Mouse (Mus musculus): ENCODE results near the gene Sorcs3.

DNA sequence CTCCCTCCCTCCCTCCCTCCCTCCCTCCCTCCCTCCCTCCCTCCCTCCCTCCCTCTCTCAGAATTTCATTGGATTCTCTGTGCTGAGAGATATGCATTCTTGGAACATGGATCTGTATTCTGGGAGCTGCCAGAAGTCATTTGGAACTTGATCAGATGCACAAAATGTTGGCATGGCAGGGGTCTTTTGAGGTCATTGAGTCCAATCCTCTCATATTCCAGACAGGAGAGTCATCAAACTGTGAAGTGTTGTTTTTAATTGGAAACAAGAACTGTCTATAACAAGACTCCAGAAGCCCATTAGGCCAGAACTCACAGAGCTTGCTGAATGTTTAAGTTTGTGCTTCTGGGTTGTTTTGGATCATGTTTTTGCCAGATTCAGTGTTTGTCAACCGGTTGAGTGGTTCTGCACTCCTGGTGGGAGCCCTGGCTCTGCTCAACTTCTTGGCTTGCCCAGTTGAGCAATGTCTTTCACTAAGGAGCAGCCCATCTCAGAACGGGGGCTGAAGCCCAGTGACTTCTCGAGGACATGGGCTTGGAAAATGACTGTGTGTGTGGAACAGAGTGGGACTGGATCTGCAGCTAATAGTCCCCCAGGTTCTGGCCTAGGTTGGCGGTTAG, 264.1 kb downstream of the Sorcs3 start:
- TF ChIP-seq CTCF (conservative IDR thresholded peaks at IDR 0.05; ENCODE audit: low read length) = no peak
- TF ChIP-seq NANOG (IDR thresholded peaks at IDR 0.05; ENCODE audit: borderline replicate concordance, low read length) = no peak
